Mouse (Mus musculus) neutrophil, adult 5-6 weeks (primary cell): ENCODE data around the gene Kif16b. TPM values are rescaled to one million over a fixed set of nuclear protein-coding genes. Genes with fewer than 3 reads are reported as not detected.

ENCODE experiments used
- total RNA-seq: library from RNA; stranded (forward); fragments of 200-1000 nt; gene quantifications from 2 replicates; pipeline ENCODE4 v1.2.3, GENCODE M21; 2017

The Kif16b gene
- total RNA-seq, 1 experiment from 2014 or later, result 22.2 TPM

Other genes with a start within 250 kb of the Kif16b start
- gene Snrpb2, start 161.5 kb upstream of the Kif16b start, total RNA-seq, result 39.5 and 40.6 TPM in 2 replicates
- not detected in 2 replicates for gene Otor, start 176.9 kb upstream of the Kif16b start, total RNA-seq